Mouse (Mus musculus): ENCODE results near the gene Atg2a. TPM values are rescaled to one million over a fixed set of nuclear protein-coding genes. Genes with fewer than 3 reads are reported as not detected.

Atg2a gene
- total and polyA plus RNA-seq, 3 experiments: 2.8 to 13.9 (median 9.5) TPM

- no peak for TF ChIP-seq SIN3A (IDR thresholded peaks at IDR 0.05; ENCODE audit: low read length)
- TF ChIP-seq ZNF384 (IDR thresholded peaks at IDR 0.05; ENCODE audit: low read depth, low read length): no peak
- TF ChIP-seq POLR2AphosphoS2 (IDR thresholded peaks at IDR 0.05; ENCODE audit: low read depth, low read length): no peak
- no peak for TF ChIP-seq PAX5 (IDR thresholded peaks at IDR 0.05; ENCODE audit: low read length)
- no peak for TF ChIP-seq E2F4 (IDR thresholded peaks at IDR 0.05; ENCODE audit: insufficient replicate concordance, low read depth, low read length)
- TF ChIP-seq ZMIZ1 (IDR thresholded peaks at IDR 0.05; ENCODE audit: low read depth, low read length): no peak
- TF ChIP-seq TBP (conservative IDR thresholded peaks at IDR 0.05; ENCODE audit: low read depth, low read length): no peak
- TF ChIP-seq EP300 (IDR thresholded peaks at IDR 0.05; ENCODE audit: low read length): no peak
- no peak for TF ChIP-seq MEF2A (IDR thresholded peaks at IDR 0.05; ENCODE audit: borderline replicate concordance, low read depth, low read length)
- no peak for TF ChIP-seq IRF4 (IDR thresholded peaks at IDR 0.05; ENCODE audit: low read depth, low read length)
- TF ChIP-seq JUN (IDR thresholded peaks at IDR 0.05; ENCODE audit: insufficient read depth, low read depth, low read length): no peak
- TF ChIP-seq GABPA (IDR thresholded peaks at IDR 0.05; ENCODE audit: insufficient replicate concordance, low read depth, low read length): no peak
- no peak for TF ChIP-seq ZKSCAN1 (IDR thresholded peaks at IDR 0.05; ENCODE audit: borderline replicate concordance, low read depth, low read length)
- no peak for TF ChIP-seq ETS1 (conservative IDR thresholded peaks at IDR 0.05; ENCODE audit: low read depth, low read length)
- TF ChIP-seq MAZ (IDR thresholded peaks at IDR 0.05; ENCODE audit: low read depth, low read length): no peak
- no peak overlapping the region for H3K4me3 ChIP-seq (replicated peaks in 1 of 3; ENCODE audit: low read depth in 2 of 3, low read length in 2 of 3, poor library complexity in 1 of 3)
- peak overlapping the region; percentile 68 for H3K27ac ChIP-seq (ENCODE audit: insufficient read depth, low read depth)
- H3K27me3 ChIP-seq (replicated peaks): no peaks in the 10 kb centered on the region
- no peaks in the 10 kb centered on the region for H3K9me3 ChIP-seq (replicated peaks; ENCODE audit: low read length)
- H3K4me1 ChIP-seq (ENCODE audit: control insufficient read depth in 1 of 2, insufficient read depth in 2 of 2): peaks cover 78 to 97% of the 10 kb centered on the region in 2 experiments
- no peak for DNase-seq (ENCODE audit: extremely low read depth)
- H3K36me3 ChIP-seq (replicated peaks in 1 of 2; ENCODE audit: control insufficient read depth in 1 of 2, insufficient read depth in 1 of 2, low read length in 1 of 2): peaks cover 87 to 92% of the 10 kb centered on the region in 2 experiments
- H3K9ac ChIP-seq (ENCODE audit: insufficient read depth, low read depth): no peak overlapping the region
- dilution Hi-C loops (cut with MboI; ENCODE audit: extremely low pct_ligation_motif_present, extremely low pct_unique_long_range_greater_than_20kb, low sequenced_read_pairs): no loop called here
- H3K4me2 ChIP-seq (ENCODE audit: insufficient read depth, low read depth, poor library complexity, severe bottlenecking): no peak overlapping the region
- H3K79me2 ChIP-seq (replicated peaks; ENCODE audit: control insufficient read depth, extremely low read depth, insufficient read depth, poor library complexity, severe bottlenecking): peaks cover 80% of the 10 kb centered on the region
- in situ Hi-C loops (cut with MboI; ENCODE audit: low pct_ligation_motif_present, low pct_unique_long_range_greater_than_20kb, low sequenced_read_pairs): no loop called here
Observed at GRCm38 (mm10) chr19:6294301-6294700, 52.8 kb downstream of the Atg2a start.

GRCm38 (mm10) chr19:6296551-6297210, 55.2 kb downstream of the Atg2a start:
- Histone ChIP-seq H3K4me1 (ENCODE audit: control insufficient read depth in 1 of 2, insufficient read depth in 2 of 2) (peaks cover 78 to 97% of the 10 kb centered on the region in 2 experiments), H3K27me3 (replicated peaks) (no peaks in the 10 kb centered on the region), H3K4me3 (replicated peaks in 1 of 3; ENCODE audit: low read depth in 2 of 3, low read length in 2 of 3, poor library complexity in 1 of 3) (no peak overlapping the region), H3K27ac (ENCODE audit: insufficient read depth, low read depth) (peak overlapping the region; percentile 99), H3K36me3 (replicated peaks in 1 of 2; ENCODE audit: control insufficient read depth in 1 of 2, insufficient read depth in 1 of 2, low read length in 1 of 2) (peaks cover 83 to 95% of the 10 kb centered on the region in 2 experiments), H3K4me2 (ENCODE audit: insufficient read depth, low read depth, poor library complexity, severe bottlenecking) (peak overlapping the region; percentile 91), H3K79me2 (replicated peaks; ENCODE audit: control insufficient read depth, extremely low read depth, insufficient read depth, poor library complexity, severe bottlenecking) (peaks cover 62% of the 10 kb centered on the region), H3K9ac (ENCODE audit: insufficient read depth, low read depth) (peak overlapping the region; percentile 65), H3K9me3 (replicated peaks; ENCODE audit: low read length) (no peaks in the 10 kb centered on the region)
- in situ Hi-C loops (cut with MboI; ENCODE audit: low pct_ligation_motif_present, low pct_unique_long_range_greater_than_20kb, low sequenced_read_pairs) (no loop called here), dilution Hi-C loops (cut with MboI; ENCODE audit: extremely low pct_ligation_motif_present, extremely low pct_unique_long_range_greater_than_20kb, low sequenced_read_pairs) (no loop called here)
- TF ChIP-seq CHD1 (IDR thresholded peaks at IDR 0.05; ENCODE audit: low read depth, low read length) (peak; percentile 68; the same call in 1 of the 2 replicates), JUN (IDR thresholded peaks at IDR 0.05; ENCODE audit: insufficient read depth, low read depth, low read length) (no peak), MAFK (IDR thresholded peaks at IDR 0.05; ENCODE audit: insufficient replicate concordance, low read length) (peak; percentile 96), MXI1 (IDR thresholded peaks at IDR 0.05; ENCODE audit: low read depth, low read length) (peak; percentile 54; the same call in 1 of the 2 replicates), ZMIZ1 (IDR thresholded peaks at IDR 0.05; ENCODE audit: low read depth, low read length) (0 out of 2 replicates have a peak, but pooled peaks have one; percentile 21), POLR2A (IDR thresholded peaks at IDR 0.05; ENCODE audit: low read depth, low read length) (peak; percentile 8; the same call in 1 of the 2 replicates), MYC (IDR thresholded peaks at IDR 0.05; ENCODE audit: low read depth, low read length) (no peak), RCOR1 (conservative IDR thresholded peaks at IDR 0.05; ENCODE audit: low read depth, low read length) (no peak), SIN3A (IDR thresholded peaks at IDR 0.05; ENCODE audit: low read length) (peak; percentile 67; the same call in 1 of the 2 replicates), ETS1 (conservative IDR thresholded peaks at IDR 0.05; ENCODE audit: low read depth, low read length) (peak; percentile 28), MAZ (IDR thresholded peaks at IDR 0.05; ENCODE audit: low read depth, low read length) (0 out of 2 replicates have a peak, but pooled peaks have one; percentile 54)
- no peak for DNase-seq (ENCODE audit: extremely low read depth)
